Mouse (Mus musculus) myocyte (in vitro differentiated cells): ENCODE data around the gene Sod1. TPM values are rescaled to one million over a fixed set of nuclear protein-coding genes. Genes with fewer than 3 reads are reported as not detected.
"Not testable (repeated sequence)": the region's sequence is repeated elsewhere in the genome, so short reads cannot be mapped to it uniquely, and the experiment has no call there.

Source experiments
- H3K27me3 ChIP-seq: one replicate; pipeline ENCODE4 v1.6.1; 2011; ENCODE audit not compliant: control insufficient read depth, insufficient read depth, insufficient read length
- H3K36me3 ChIP-seq: one replicate; pipeline ENCODE4 v1.6.1; 2011; ENCODE audit not compliant: control insufficient read depth, insufficient read depth
- H3K4me2 ChIP-seq: one replicate; pipeline ENCODE4 v1.6.1; 2011; ENCODE audit warnings: low read depth, control low read depth
- H3K4me3 ChIP-seq: one replicate; pipeline ENCODE4 v1.5.1; 2011; ENCODE audit warnings: mild to moderate bottlenecking, control low read depth, moderate library complexity
- H3K79me2 ChIP-seq: one replicate; pipeline ENCODE4 v1.6.1; 2011; ENCODE audit not compliant: control insufficient read depth, insufficient read depth
- H3ac ChIP-seq: one replicate; pipeline ENCODE4 v1.6.1; 2011; ENCODE audit not compliant: control insufficient read depth, insufficient read length
- CEBPB ChIP-seq: IDR thresholded peaks from 2 replicates; pipeline ENCODE4 v1.6.1; 2011; ENCODE audit warnings: mild to moderate bottlenecking, moderate library complexity; ENCODE audit not compliant: poor library complexity, insufficient read depth, severe bottlenecking
- E2F4 ChIP-seq: IDR thresholded peaks from one replicate; pipeline ENCODE4 v1.6.1; 2011; ENCODE audit warnings: mild to moderate bottlenecking, control low read depth, moderate library complexity; ENCODE audit not compliant: insufficient read depth
- MAX ChIP-seq: IDR thresholded peaks from one replicate; pipeline ENCODE4 v1.6.1; 2011; ENCODE audit warnings: low read depth, mild to moderate bottlenecking, control low read depth
- MYOD1 ChIP-seq, 3 experiments: IDR thresholded peaks; one replicate each; pipeline ENCODE4 v1.6.1; 2011; ENCODE audit warnings: control low read depth in 2 of 3, low read depth in 2 of 3, mild to moderate bottlenecking in 2 of 3, moderate library complexity in 1 of 3; ENCODE audit not compliant: insufficient read length in 2 of 3, control insufficient read depth in 1 of 3
- MYOG ChIP-seq, 3 experiments: IDR thresholded peaks; one replicate each; pipeline ENCODE4 v1.6.1; 2011; ENCODE audit warnings: control low read depth in 2 of 3, low read depth in 2 of 3, mild to moderate bottlenecking in 2 of 3; ENCODE audit not compliant: insufficient read length in 2 of 3, control insufficient read depth in 1 of 3, insufficient read depth in 1 of 3
- POLR2A ChIP-seq: IDR thresholded peaks from one replicate; pipeline ENCODE4 v1.6.1; 2011; ENCODE audit warnings: low read depth, mild to moderate bottlenecking, control low read depth, moderate library complexity; ENCODE audit not compliant: insufficient read length
- POLR2AphosphoS2 ChIP-seq: IDR thresholded peaks from one replicate; pipeline ENCODE4 v1.6.1; 2011; ENCODE audit warnings: low read depth, control low read depth; ENCODE audit not compliant: insufficient read length
- REST ChIP-seq: IDR thresholded peaks from one replicate; pipeline ENCODE4 v1.6.1; 2011; ENCODE audit warnings: mild to moderate bottlenecking, control low read depth, moderate library complexity; ENCODE audit not compliant: insufficient read depth, insufficient read length
- SRF ChIP-seq: IDR thresholded peaks from one replicate; pipeline ENCODE4 v1.6.1; 2011; ENCODE audit warnings: low read depth; ENCODE audit not compliant: control insufficient read depth, insufficient read length
- TCF12 ChIP-seq: IDR thresholded peaks from one replicate; pipeline ENCODE4 v1.6.1; 2011; ENCODE audit warnings: mild to moderate bottlenecking, control low read depth; ENCODE audit not compliant: poor library complexity, insufficient read depth, severe bottlenecking
- TCF3 ChIP-seq: IDR thresholded peaks from one replicate; pipeline ENCODE4 v1.6.1; 2011; ENCODE audit warnings: low read depth, control low read depth; ENCODE audit not compliant: insufficient read length
- USF1 ChIP-seq: IDR thresholded peaks from one replicate; pipeline ENCODE4 v1.6.1; 2011; ENCODE audit warnings: low read depth, mild to moderate bottlenecking, control low read depth, moderate library complexity
- polyA plus RNA-seq: library from polyadenylated mRNA; unstranded; fragments of >200 nt; fragmentation: generic; extraction: Trizol; gene quantifications from one replicate; pipeline ENCODE4 v1.2.1, GENCODE M21; 2012; ENCODE audit warnings: missing spikeins

The Sod1 gene
- polyA plus RNA-seq, 1 experiment: 551 TPM

- Histone ChIP-seq H3K27me3 (no peaks in the 10 kb centered on the region), H3K36me3 (no peaks in the 10 kb centered on the region), H3K4me3 (no peak overlapping the region), H3ac (no peak overlapping the region), H3K4me2 (no peak overlapping the region), H3K79me2 (no peaks in the 10 kb centered on the region)
- TF ChIP-seq MYOG (IDR thresholded peaks at IDR 0.05; ENCODE audit: control insufficient read depth in 1 of 3, insufficient read depth in 1 of 3, insufficient read length in 2 of 3, low read depth in 2 of 3): no peak
- no peak for TF ChIP-seq MAX
- no peak for TF ChIP-seq CEBPB
- no peak for TF ChIP-seq POLR2A
- no peak for TF ChIP-seq TCF12
- no peak for TF ChIP-seq REST
- no peak for TF ChIP-seq TCF3
- TF ChIP-seq E2F4: no peak
- no peak for TF ChIP-seq SRF
- TF ChIP-seq POLR2AphosphoS2: no peak
- no peak for TF ChIP-seq MYOD1 (IDR thresholded peaks at IDR 0.05; ENCODE audit: control insufficient read depth in 1 of 3, insufficient read length in 2 of 3, low read depth in 2 of 3)
- no peak for TF ChIP-seq USF1
These were observed 6.8 kb upstream of the Sod1 start for GRCm38 (mm10) chr16:90213477-90214339.

DNA sequence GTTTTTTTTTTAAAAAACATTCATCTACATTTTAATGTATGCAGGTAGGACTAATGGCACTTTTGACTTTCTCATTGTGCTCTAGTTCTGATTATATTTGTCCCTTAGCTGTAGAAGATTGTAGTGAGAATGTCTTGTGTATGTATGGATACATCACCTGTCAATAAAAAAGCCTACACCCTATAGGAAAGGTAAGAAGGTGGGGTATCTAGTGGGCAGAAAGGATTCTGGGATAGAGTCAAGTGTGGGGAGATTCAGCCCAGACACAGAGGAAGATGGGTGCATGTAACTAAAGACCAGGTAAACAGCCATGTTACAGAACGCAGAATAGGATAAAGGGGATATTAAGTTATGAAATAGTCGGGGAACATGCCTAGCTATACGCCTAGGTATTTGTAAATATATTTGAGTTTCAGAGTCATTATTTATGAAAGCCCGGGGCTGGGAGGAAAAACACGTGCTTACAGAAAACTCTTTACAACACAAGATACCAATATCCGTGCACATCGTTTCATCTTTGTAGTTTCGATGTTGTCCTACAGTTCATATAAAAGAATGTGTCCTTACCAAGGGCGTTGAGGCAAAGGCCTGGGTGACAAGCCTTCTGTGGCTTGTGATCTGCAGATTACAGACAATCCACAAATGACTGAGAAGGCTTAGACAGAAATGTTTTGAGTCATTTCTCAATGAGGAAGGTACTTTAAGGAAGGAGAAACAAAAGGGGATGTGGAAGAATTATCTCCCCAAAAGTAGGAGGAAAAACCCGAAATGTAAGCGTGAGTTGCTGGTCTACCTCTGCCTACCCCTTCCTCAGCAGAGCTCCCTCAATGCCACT lies 5.6 kb upstream of the Sod1 start:
- no peaks in the 10 kb centered on the region for H3K27me3 ChIP-seq
- no peaks in the 10 kb centered on the region for H3K36me3 ChIP-seq
- H3K4me2 ChIP-seq: no peak overlapping the region
- no peak overlapping the region for H3ac ChIP-seq
- H3K79me2 ChIP-seq: no peaks in the 10 kb centered on the region
- no peak overlapping the region for H3K4me3 ChIP-seq
- TF ChIP-seq REST: no peak
- TF ChIP-seq SRF: no peak
- no peak for TF ChIP-seq MYOD1 (IDR thresholded peaks at IDR 0.05; ENCODE audit: control insufficient read depth in 1 of 3, insufficient read length in 2 of 3, low read depth in 2 of 3)
- no peak for TF ChIP-seq E2F4
- no peak for TF ChIP-seq TCF3
- TF ChIP-seq POLR2A: no peak
- no peak for TF ChIP-seq USF1
- no peak for TF ChIP-seq CEBPB
- TF ChIP-seq POLR2AphosphoS2: no peak
- TF ChIP-seq MYOG (IDR thresholded peaks at IDR 0.05; ENCODE audit: control insufficient read depth in 1 of 3, insufficient read depth in 1 of 3, insufficient read length in 2 of 3, low read depth in 2 of 3): no peak
- TF ChIP-seq MAX: no peak

DNA sequence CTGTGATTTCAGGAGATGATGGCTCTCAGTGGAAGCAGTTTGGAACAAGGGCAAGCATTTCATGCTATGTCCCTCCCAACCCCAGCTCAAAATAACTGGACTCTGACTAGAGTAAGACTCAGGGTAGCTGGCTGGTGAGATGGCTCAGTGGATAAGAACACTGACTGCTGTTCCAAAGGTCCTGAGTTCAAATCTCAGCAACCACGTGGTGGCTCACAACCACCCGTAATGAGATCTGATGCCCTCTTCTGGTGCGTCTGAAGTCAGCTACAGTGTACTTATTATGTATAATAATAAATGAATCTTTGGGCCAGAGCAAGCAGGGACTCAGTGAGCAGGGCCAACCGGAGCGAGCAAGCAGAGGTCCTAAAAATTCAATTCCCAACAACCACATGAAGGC lies 4.7 kb upstream of the Sod1 start:
- H3K36me3 ChIP-seq, H3K27me3 ChIP-seq, H3K4me3 ChIP-seq, H3K79me2 ChIP-seq, H3K4me2 ChIP-seq, H3ac ChIP-seq: not testable (repeated sequence)

GRCm38 (mm10) chr16:90216414-90216813 lies 4.1 kb upstream of the Sod1 start:
- H3ac ChIP-seq: no peak overlapping the region
- no peaks in the 10 kb centered on the region for H3K36me3 ChIP-seq
- H3K4me3 ChIP-seq: no peak overlapping the region
- H3K27me3 ChIP-seq: no peaks in the 10 kb centered on the region
- peaks cover 5% of the 10 kb centered on the region for H3K79me2 ChIP-seq
- no peak overlapping the region for H3K4me2 ChIP-seq
- TF ChIP-seq POLR2A (no peak), E2F4 (no peak), POLR2AphosphoS2 (no peak), MYOG (IDR thresholded peaks at IDR 0.05; ENCODE audit: control insufficient read depth in 1 of 3, insufficient read depth in 1 of 3, insufficient read length in 2 of 3, low read depth in 2 of 3) (no peak), REST (no peak), SRF (no peak), MAX (no peak), USF1 (no peak), TCF3 (no peak), TCF12 (no peak), MYOD1 (IDR thresholded peaks at IDR 0.05; ENCODE audit: control insufficient read depth in 1 of 3, insufficient read length in 2 of 3, low read depth in 2 of 3) (no peak), CEBPB (no peak)
